Mouse (Mus musculus): Measurements from ENCODE around the gene Aftph. TPM values are rescaled to one million over a fixed set of nuclear protein-coding genes. Genes with fewer than 3 reads are reported as not detected.

Gene Aftph
- 10.9 and 11.3 TPM in 2 replicates for polyA plus RNA-seq (2012)

DNA sequence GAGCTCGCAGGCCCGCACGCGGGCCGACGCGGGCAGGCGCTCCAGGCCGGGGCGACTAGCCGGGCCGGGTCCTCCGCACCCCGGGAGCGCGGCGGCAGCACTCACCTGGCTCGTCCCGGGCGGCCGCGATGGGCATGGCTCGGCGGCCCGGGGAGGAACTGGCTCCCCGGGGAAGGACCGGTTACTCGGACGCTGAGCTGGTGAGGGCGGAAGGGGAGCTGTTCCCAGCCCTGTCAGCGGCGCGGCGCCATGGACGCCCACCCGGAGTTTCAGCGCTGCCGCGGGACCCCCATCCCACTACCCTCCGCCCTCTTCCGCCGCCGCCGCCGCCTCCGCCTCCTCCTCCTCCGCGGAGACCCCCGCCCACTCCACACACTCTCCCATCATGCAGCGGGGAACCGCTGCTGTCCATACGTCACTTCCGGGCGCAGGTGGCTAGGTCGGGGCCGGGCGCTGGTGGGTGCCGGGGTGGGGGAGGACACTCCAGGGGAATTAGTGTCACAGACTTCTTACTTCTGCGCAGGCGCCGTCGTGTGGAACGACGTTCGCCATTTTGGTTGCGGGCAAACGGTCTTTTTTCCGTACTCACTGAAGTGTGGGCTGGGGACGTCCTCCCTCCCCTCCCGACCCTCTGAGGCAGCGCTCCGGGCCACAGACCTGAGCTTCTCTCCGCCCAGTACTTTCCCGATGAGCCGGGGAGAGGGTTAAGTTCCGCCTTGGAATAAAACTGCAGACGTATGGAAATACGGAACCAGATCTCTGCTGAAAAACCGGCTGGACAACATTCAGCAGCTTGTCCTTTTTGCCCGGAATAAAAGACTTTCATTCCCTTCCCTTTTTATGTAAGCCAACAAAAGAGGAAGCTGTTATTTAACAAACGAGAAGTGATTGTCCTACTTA, at the start of gene Aftph:
Gene Aftph (minus strand): TSS at position 389 of the 900 bp plus-strand sequence.

Other genes with a start within 250 kb of the Aftph start
- 28.8 and 29.9 TPM in 2 replicates for gene Sertad2, start 198.3 kb downstream of the Aftph start, polyA plus RNA-seq (2012)
- gene Lgalsl, start 89.5 kb upstream of the Aftph start, polyA plus RNA-seq (2012), result 0.24 and 0.65 TPM in 2 replicates

Measured in megakaryocyte-erythroid progenitor cell, adult 5 weeks (primary cell).